Mouse (Mus musculus) lung, embryonic 15.5 days (tissue): ENCODE results near the gene Cmip. TPM values are rescaled to one million over a fixed set of nuclear protein-coding genes. Genes with fewer than 3 reads are reported as not detected.

Source experiments
- ATAC-seq: fragments of 200-750 bp; cut with Nextera tagmentation; 2 replicates; pipeline ENCODE4 v1.8.0; 2017; ENCODE audit warnings: moderate number of reproducible peaks, borderline replicate concordance; ENCODE audit not compliant: low FRiP score, low TSS enrichment; ENCODE audit errors: extremely low read depth
- H3K27ac ChIP-seq: fragments of 300-500 bp; sonication (generic); 2 replicates; pipeline ENCODE4 v1.5.1; 2015; ENCODE audit warnings: moderate library complexity, mild to moderate bottlenecking, inconsistent platforms
- H3K27me3 ChIP-seq: fragments of 300-500 bp; sonication (generic); 2 replicates; pipeline ENCODE4 v1.6.1; 2015; ENCODE audit warnings: inconsistent platforms
- H3K36me3 ChIP-seq: fragments of 300-500 bp; sonication (generic); 2 replicates; pipeline ENCODE4 v1.6.1; 2015; ENCODE audit warnings: inconsistent platforms
- H3K4me1 ChIP-seq: fragments of 300-500 bp; sonication (generic); 2 replicates; pipeline ENCODE4 v1.6.1; 2015; ENCODE audit warnings: inconsistent platforms
- H3K4me2 ChIP-seq: fragments of 300-500 bp; sonication (generic); 2 replicates; pipeline ENCODE4 v1.6.1; 2015; ENCODE audit warnings: inconsistent platforms, mild to moderate bottlenecking, moderate library complexity
- H3K4me3 ChIP-seq: fragments of 300-500 bp; sonication (generic); 2 replicates; pipeline ENCODE4 v1.5.1; 2015; ENCODE audit warnings: mild to moderate bottlenecking, inconsistent platforms
- H3K9ac ChIP-seq: fragments of 300-500 bp; sonication (generic); 2 replicates; pipeline ENCODE4 v1.6.1; 2015; ENCODE audit warnings: inconsistent platforms
- H3K9me3 ChIP-seq: fragments of 300-500 bp; sonication (generic); 2 replicates; pipeline ENCODE4 v1.6.1; 2016; ENCODE audit warnings: inconsistent platforms
- WGBS: fragments of 180-500 bp; shearing (Covaris S2); methylation state at CpG from one replicate; pipeline ENCODE4 v1.1.7; 2015; 5-methylcytosine and 5-hydroxymethylcytosine counted together
- polyA plus RNA-seq: library from polyadenylated mRNA; unstranded; fragments of >200 nt; fragmentation: Nextera tagmentation; extraction: Ambion mirVana; gene quantifications from 2 replicates; pipeline ENCODE4 v1.2.1, GENCODE M21; 2015

The Cmip gene
- polyA plus RNA-seq, 1 experiment from 2014 or later = 18.8 TPM

GRCm38 (mm10) chr8:117485316-117485715 is 228.5 kb downstream of the Cmip start:
- no peaks in the 10 kb centered on the region for H3K27me3 ChIP-seq
- H3K9ac ChIP-seq = no peak overlapping the region
- no peak overlapping the region for H3K27ac ChIP-seq
- WGBS = 61% methylated on average over 1 of the region's 1 CpGs
- no peaks in the 10 kb centered on the region for H3K9me3 ChIP-seq
- H3K4me3 ChIP-seq = no peak overlapping the region
- no peak overlapping the region for H3K4me2 ChIP-seq
- H3K4me1 ChIP-seq = no peaks in the 10 kb centered on the region
- H3K36me3 ChIP-seq = no peaks in the 10 kb centered on the region
- no peak for ATAC-seq

- H3K9me3 ChIP-seq = no peaks in the 10 kb centered on the region
- no peak for ATAC-seq
Measured at GRCm38 (mm10) chr8:117488246-117489005, 231.6 kb downstream of the Cmip start.

GRCm38 (mm10) chr8:117493543-117493942 is 236.7 kb downstream of the Cmip start:
- H3K27ac ChIP-seq = no peak overlapping the region

More at GRCm38 (mm10) chr8:117488246-117489005, 231.6 kb downstream of the Cmip start:
- no peak overlapping the region for H3K4me3 ChIP-seq
- H3K4me1 ChIP-seq = no peaks in the 10 kb centered on the region
- no peak overlapping the region for H3K9ac ChIP-seq
- H3K4me2 ChIP-seq = no peak overlapping the region
- H3K27me3 ChIP-seq = 0 out of 2 replicates have a peak, but pooled peaks cover 4% of the 10 kb centered on the region
- 76% methylated on average over 10 of the region's 10 CpGs for WGBS
- no peak overlapping the region for H3K27ac ChIP-seq
- H3K36me3 ChIP-seq = no peaks in the 10 kb centered on the region

GRCm38 (mm10) chr8:117494874-117495273 is 238.0 kb downstream of the Cmip start:
- no peak for ATAC-seq
- no peak overlapping the region for H3K9ac ChIP-seq
- no peaks in the 10 kb centered on the region for H3K9me3 ChIP-seq
- peaks cover 34% of the 10 kb centered on the region for H3K27me3 ChIP-seq
- no peaks in the 10 kb centered on the region for H3K36me3 ChIP-seq
- no peak overlapping the region for H3K4me3 ChIP-seq
- 64% methylated on average over 2 of the region's 2 CpGs for WGBS
- H3K4me2 ChIP-seq = no peak overlapping the region
- peaks cover 12% of the 10 kb centered on the region; the same call in 1 of the 2 replicates for H3K4me1 ChIP-seq
- H3K27ac ChIP-seq = no peak overlapping the region

More at GRCm38 (mm10) chr8:117493543-117493942, 236.7 kb downstream of the Cmip start:
- ATAC-seq = no peak
- Histone ChIP-seq H3K9me3 (no peaks in the 10 kb centered on the region), H3K27me3 (peaks cover 25% of the 10 kb centered on the region), H3K9ac (no peak overlapping the region), H3K4me3 (no peak overlapping the region), H3K36me3 (no peaks in the 10 kb centered on the region), H3K4me1 (peaks cover 6% of the 10 kb centered on the region; the same call in 1 of the 2 replicates), H3K4me2 (no peak overlapping the region)
- WGBS = 23% methylated on average over 9 of the region's 9 CpGs

DNA sequence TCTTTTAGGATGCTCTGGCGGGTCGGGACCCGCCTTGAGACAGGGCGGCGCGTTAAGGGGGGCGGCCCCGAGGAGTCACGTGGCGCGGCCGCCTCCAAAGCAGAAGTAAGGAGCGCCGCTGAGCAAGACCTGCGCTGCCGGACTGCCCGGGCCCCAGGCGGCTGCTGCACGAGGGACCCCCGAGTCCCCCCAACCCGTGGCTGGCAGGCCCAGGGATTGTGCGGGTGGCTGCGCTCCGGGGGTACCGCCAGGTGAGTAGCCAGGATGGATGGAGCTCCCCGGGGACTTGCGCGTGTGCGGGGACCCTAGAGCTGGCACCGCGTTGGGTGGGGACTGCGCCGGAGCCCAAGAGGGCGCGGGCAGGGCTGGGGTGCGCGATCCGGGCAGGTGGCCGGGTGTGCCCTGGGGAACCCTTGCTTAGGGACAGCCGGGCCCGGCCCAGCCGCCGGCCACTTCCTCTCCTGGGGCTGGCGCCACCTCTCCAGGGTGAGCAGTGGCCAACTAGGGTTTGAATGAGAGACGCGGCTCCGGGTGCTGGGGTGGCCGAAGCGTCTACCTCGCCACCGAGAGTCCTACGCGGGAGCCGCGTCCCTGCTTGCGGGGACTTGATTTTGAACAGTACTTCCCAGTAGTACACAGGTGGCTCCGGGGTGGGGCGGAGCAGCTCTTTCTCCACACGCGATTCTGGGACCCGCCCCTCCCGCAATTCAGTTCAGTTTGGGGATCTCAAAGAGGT is 241.5 kb downstream of the Cmip start, which contains the start of gene Plcg2:
TSS of gene Plcg2 (plus strand) at position 113 of the 736 bp plus-strand sequence.
- Histone ChIP-seq H3K27ac (no peak within 1 kb of the TSS), H3K4me2 (peak within 1 kb of the TSS; percentile 99), H3K36me3 (no peaks in the 10 kb centered on the region), H3K4me1 (peaks cover 12% of the 10 kb centered on the region; the same call in 1 of the 2 replicates), H3K4me3 (peak within 1 kb of the TSS; percentile 56), H3K27me3 (peaks cover 30% of the 10 kb centered on the region), H3K9me3 (no peaks in the 10 kb centered on the region), H3K9ac (peak within 1 kb of the TSS; percentile 48)
- peak; percentile 74; the same call in 1 of the 2 replicates for ATAC-seq
- WGBS = 1% methylated on average over 49 of the region's 62 CpGs

DNA sequence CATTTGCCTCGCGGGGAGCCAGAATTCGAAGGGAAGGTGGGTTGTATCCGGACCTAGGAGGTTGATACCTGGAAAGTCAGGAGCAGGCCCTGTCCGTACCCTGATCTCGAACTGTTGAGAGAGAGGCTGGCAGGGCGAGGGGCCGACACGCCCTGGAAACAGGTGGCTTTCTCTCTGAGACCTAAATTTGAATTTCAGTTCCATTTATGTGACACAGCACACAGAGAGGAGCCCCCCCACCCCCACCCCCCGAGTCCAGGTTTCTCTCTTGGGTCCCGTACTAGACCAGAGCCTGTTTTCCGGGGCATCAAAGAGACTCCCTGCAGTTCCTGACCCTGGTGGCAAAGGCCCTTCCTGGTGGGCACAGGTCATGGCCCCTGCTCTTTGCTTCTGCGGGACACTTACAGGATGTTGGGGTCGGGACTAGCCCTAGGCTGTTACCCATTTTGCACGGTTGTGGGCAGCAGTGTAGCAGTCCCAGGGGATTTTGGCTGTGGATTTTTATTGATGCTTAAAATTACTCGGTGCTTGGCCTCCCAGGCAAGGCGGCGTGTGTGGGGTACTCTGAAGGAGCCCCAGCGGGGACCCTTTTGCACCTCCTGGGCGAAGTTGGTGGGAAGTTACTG is 242.2 kb downstream of the Cmip start:
- no peaks in the 10 kb centered on the region for H3K9me3 ChIP-seq
- H3K36me3 ChIP-seq = no peaks in the 10 kb centered on the region
- peak overlapping the region; percentile 48; the same call in 1 of the 2 replicates for H3K9ac ChIP-seq
- peak overlapping the region; percentile 99 for H3K4me2 ChIP-seq
- H3K27me3 ChIP-seq = peaks cover 30% of the 10 kb centered on the region
- 17% methylated on average over 20 of the region's 20 CpGs for WGBS
- peaks cover 12% of the 10 kb centered on the region; the same call in 1 of the 2 replicates for H3K4me1 ChIP-seq
- H3K27ac ChIP-seq = no peak overlapping the region
- H3K4me3 ChIP-seq = peak overlapping the region; percentile 56
- ATAC-seq = no peak

DNA sequence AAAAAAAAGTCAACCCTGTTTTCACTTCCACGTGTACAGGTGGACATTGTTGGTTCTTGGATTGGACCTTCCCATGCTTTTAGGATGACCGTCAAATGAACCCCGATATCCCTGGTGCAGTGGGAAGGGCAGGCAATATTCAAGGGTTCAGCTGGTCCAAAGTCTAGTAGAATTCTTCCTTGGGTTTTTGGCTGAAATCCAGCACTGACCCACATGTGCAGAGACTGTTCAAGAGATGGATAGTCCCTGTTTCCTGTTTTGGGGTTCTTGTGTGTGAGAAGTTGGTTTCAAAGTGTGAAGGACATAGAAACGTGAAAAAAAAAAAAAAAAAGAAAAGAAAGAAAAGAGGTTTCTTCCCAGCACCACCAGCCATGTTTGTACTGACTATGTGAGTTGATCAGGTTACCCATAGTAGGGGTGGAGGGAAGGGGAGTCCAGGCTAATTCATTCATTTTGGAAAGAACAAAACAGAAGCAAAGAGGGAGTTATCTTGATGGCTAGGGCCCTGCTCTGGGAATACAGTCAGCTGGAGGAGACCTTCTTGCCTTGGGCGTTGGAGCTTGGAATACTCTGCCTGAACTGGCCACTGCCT is 243.5 kb downstream of the Cmip start:
- Histone ChIP-seq H3K4me3 (no peak overlapping the region), H3K4me1 (peaks cover 12% of the 10 kb centered on the region; the same call in 1 of the 2 replicates), H3K9ac (no peak overlapping the region), H3K4me2 (no peak overlapping the region), H3K27me3 (peaks cover 30% of the 10 kb centered on the region), H3K36me3 (no peaks in the 10 kb centered on the region), H3K27ac (no peak overlapping the region), H3K9me3 (no peaks in the 10 kb centered on the region)
- no peak for ATAC-seq
- WGBS = 59% methylated on average over 5 of the region's 5 CpGs

GRCm38 (mm10) chr8:117501323-117501722 is 244.5 kb downstream of the Cmip start:
- Histone ChIP-seq H3K27ac (no peak overlapping the region), H3K4me2 (no peak overlapping the region), H3K4me1 (peaks cover 12% of the 10 kb centered on the region; the same call in 1 of the 2 replicates), H3K27me3 (peaks cover 30% of the 10 kb centered on the region), H3K4me3 (no peak overlapping the region), H3K9me3 (no peaks in the 10 kb centered on the region), H3K36me3 (no peaks in the 10 kb centered on the region), H3K9ac (no peak overlapping the region)
- no peak for ATAC-seq
- WGBS = 84% methylated on average over 6 of the region's 6 CpGs

- no peak overlapping the region for H3K4me2 ChIP-seq
- no peak overlapping the region for H3K9ac ChIP-seq
- no peaks in the 10 kb centered on the region for H3K36me3 ChIP-seq
- WGBS = 55% methylated on average over 13 of the region's 13 CpGs
- H3K4me3 ChIP-seq = no peak overlapping the region
- no peak for ATAC-seq
- peaks cover 9% of the 10 kb centered on the region for H3K27me3 ChIP-seq
- peaks cover 6% of the 10 kb centered on the region; the same call in 1 of the 2 replicates for H3K4me1 ChIP-seq
- no peaks in the 10 kb centered on the region for H3K9me3 ChIP-seq
- no peak overlapping the region for H3K27ac ChIP-seq
Measured at GRCm38 (mm10) chr8:117503405-117504069, 246.7 kb downstream of the Cmip start.

GRCm38 (mm10) chr8:117507703-117508102 is 250.8 kb downstream of the Cmip start:
- Histone ChIP-seq H3K27me3 (no peaks in the 10 kb centered on the region), H3K9ac (no peak overlapping the region), H3K4me2 (no peak overlapping the region), H3K9me3 (no peaks in the 10 kb centered on the region), H3K4me1 (no peaks in the 10 kb centered on the region), H3K36me3 (no peaks in the 10 kb centered on the region), H3K4me3 (no peak overlapping the region), H3K27ac (no peak overlapping the region)
- WGBS = 76% methylated on average over 8 of the region's 8 CpGs
- no peak for ATAC-seq
